Mouse (Mus musculus) MEL (cell line): ENCODE results near the gene Bicd2.

Experiments used
- CHD1 ChIP-seq: IDR thresholded peaks from 2 replicates; pipeline ENCODE4 v1.6.1; 2012; ENCODE audit warnings: low read depth, mild to moderate bottlenecking, inconsistent platforms, low read length, improper control_type of control experiment
- CTCF ChIP-seq, 3 experiments: IDR thresholded peaks in 2 of 3; conservative IDR thresholded peaks in 1 of 3; 2 replicates each; pipeline ENCODE4 v1.5.1; 2011 to 2012; ENCODE audit warnings: low read length in 3 of 3, low read depth in 2 of 3, mild to moderate bottlenecking in 2 of 3, improper control_type of control experiment in 1 of 3, inconsistent platforms in 1 of 3, mixed read lengths in 1 of 3, moderate library complexity in 1 of 3; ENCODE audit not compliant: control insufficient read depth in 1 of 3, insufficient read depth in 1 of 3, poor library complexity in 1 of 3, severe bottlenecking in 1 of 3
- MEF2A ChIP-seq: IDR thresholded peaks from 2 replicates; pipeline ENCODE4 v1.6.1; 2014; ENCODE audit warnings: low read depth, mild to moderate bottlenecking, inconsistent platforms, low read length, improper control_type of control experiment; ENCODE audit not compliant: poor library complexity, insufficient replicate concordance, severe bottlenecking; ENCODE audit errors: extremely low read depth
- MXI1 ChIP-seq: IDR thresholded peaks from 2 replicates; pipeline ENCODE4 v1.6.1; 2011; ENCODE audit warnings: mild to moderate bottlenecking, low read depth, low read length, improper control_type of control experiment
- POLR2A ChIP-seq, 2 experiments: IDR thresholded peaks; 2 replicates each; pipeline ENCODE4 v1.6.1; 2011 to 2012; ENCODE audit warnings: low read length in 2 of 2, mild to moderate bottlenecking in 2 of 2, control low read depth in 1 of 2, improper control_type of control experiment in 1 of 2, low read depth in 1 of 2, moderate library complexity in 1 of 2; ENCODE audit not compliant: control insufficient read depth in 1 of 2, insufficient read depth in 1 of 2, poor library complexity in 1 of 2
- TBP ChIP-seq: IDR thresholded peaks from 2 replicates; pipeline ENCODE4 v1.8.0; 2011; ENCODE audit warnings: low read depth, low read length, improper control_type of control experiment
- TCF12 ChIP-seq: IDR thresholded peaks from 2 replicates; pipeline ENCODE4 v1.6.1; 2014; ENCODE audit warnings: low read depth, mild to moderate bottlenecking, inconsistent platforms, low read length, improper control_type of control experiment, moderate library complexity

GRCm38 (mm10) chr13:49345476-49345875, 4.1 kb downstream of the Bicd2 start:
- TF ChIP-seq POLR2A (IDR thresholded peaks at IDR 0.05; ENCODE audit: control insufficient read depth in 1 of 2, insufficient read depth in 1 of 2, low read depth in 1 of 2, low read length in 2 of 2, poor library complexity in 1 of 2) (no peak), MEF2A (no peak), TBP (no peak), TCF12 (no peak), MXI1 (no peak), CHD1 (no peak), CTCF (IDR thresholded peaks at IDR 0.05 in 2 of 3, conservative IDR thresholded peaks at IDR 0.05 in 1 of 3; ENCODE audit: control insufficient read depth in 1 of 3, insufficient read depth in 1 of 3, low read depth in 2 of 3, low read length in 3 of 3, poor library complexity in 1 of 3, severe bottlenecking in 1 of 3) (no peak)
